Mouse (Mus musculus): ENCODE results near the gene Eps8l2. TPM values are rescaled to one million over a fixed set of nuclear protein-coding genes. Genes with fewer than 3 reads are reported as not detected.
"Not testable (repeated sequence)": the region's sequence is repeated elsewhere in the genome, so short reads cannot be mapped to it uniquely, and the experiment has no call there.

Eps8l2 gene
- polyA plus RNA-seq, 1 experiment: 2.9 TPM

DNA sequence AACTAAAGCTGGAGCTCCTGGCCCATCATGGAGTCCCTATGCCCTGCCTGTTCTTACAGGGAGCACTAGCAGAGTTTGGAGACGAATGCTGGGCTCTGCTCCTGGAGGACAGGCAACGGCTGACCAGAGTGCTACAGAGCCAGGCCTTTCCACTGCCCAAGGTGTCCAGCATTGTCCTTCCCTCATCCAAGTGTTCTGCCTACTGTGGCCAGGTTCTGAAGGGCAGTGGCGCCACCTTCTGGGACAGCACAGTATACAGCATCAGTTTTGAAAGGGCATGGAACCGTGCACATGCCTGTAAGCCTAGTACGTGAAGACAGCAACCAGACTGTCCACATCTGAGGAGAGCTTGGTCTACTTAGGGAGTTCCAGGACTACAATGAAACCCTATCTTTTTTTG is 64.6 kb downstream of the Eps8l2 start:
- Histone ChIP-seq H3K4me3 (ENCODE audit: insufficient read depth, low read depth, low read length) (no peak overlapping the region), H3K4me1 (ENCODE audit: control insufficient read depth, insufficient read depth, insufficient read length, low read length) (no peaks in the 10 kb centered on the region), H3K27ac (replicated peaks; ENCODE audit: low read depth, low read length) (no peak overlapping the region)

DNA sequence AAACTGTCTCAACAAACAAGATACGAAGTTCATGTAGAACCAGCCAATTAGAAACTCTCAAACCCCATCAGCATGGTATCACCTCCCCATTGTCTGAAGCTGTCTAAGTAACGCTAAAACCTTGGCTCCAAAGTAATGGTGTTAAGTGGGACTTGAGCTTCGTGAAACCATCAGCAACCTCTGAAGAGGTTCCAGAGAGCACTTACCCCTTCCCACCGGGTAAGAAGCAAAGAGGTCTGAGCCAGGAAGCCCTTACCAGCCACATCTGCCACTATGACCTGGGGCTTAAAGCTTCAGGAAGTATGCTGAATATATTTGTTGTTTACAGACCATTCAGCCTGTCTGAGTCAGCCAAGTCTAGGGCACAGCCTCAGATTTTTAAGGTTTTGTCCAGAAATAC is 66.8 kb downstream of the Eps8l2 start:
- Histone ChIP-seq H3K27ac (replicated peaks; ENCODE audit: low read depth, low read length) (no peak overlapping the region), H3K4me3 (ENCODE audit: insufficient read depth, low read depth, low read length) (no peak overlapping the region), H3K4me1 (ENCODE audit: control insufficient read depth, insufficient read depth, insufficient read length, low read length) (no peaks in the 10 kb centered on the region)

DNA sequence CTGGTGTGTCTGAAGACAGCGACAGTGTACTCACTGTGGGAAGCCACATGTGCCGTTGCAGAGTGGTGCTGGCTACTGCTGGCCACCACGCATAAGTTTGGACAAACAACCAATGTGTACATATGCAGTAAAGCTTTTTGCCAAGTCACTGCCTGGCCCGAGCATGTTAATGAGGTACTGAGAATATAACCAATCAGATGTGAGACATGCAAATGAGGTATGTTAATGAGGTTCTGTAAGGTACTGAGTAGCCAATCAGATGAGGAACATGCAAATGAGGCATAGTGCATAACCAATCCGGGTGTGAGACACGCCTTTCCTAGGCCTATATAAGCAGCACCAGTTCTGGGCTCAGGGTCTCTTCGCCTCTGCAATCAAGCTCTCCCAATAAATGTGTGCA is 69.0 kb downstream of the Eps8l2 start:
- H3K4me1 ChIP-seq (ENCODE audit: control insufficient read depth, insufficient read depth, insufficient read length, low read length); H3K4me3 ChIP-seq (ENCODE audit: insufficient read depth, low read depth, low read length); H3K27ac ChIP-seq (replicated peaks; ENCODE audit: low read depth, low read length): not testable (repeated sequence)

GRCm38 (mm10) chr7:141408833-141409232 is 70.2 kb downstream of the Eps8l2 start:
- Histone ChIP-seq H3K27ac (replicated peaks; ENCODE audit: low read depth, low read length) (no peak overlapping the region), H3K4me1 (ENCODE audit: control insufficient read depth, insufficient read depth, insufficient read length, low read length) (no peaks in the 10 kb centered on the region), H3K4me3 (ENCODE audit: insufficient read depth, low read depth, low read length) (no peak overlapping the region)

DNA sequence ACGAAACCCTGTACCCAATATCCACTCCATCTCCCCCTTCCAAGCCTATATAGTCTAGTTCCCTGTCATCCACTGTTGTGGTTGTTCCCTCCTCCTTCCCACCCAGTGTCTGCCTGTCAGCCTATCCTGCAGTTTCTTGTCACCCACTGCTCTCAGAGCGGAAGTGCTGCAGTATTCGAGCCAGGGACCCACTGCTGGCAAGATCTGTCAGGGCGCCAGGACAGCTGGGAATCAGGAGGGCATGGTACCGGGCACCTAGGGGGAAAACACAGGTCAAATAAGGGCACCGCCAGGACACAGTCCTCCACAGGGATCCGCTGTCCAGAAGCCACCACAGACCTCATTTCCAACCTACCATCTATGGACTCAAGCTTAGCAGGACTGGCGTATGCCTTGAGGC is 72.0 kb downstream of the Eps8l2 start:
- H3K4me3 ChIP-seq (ENCODE audit: insufficient read depth, low read depth, low read length): no peak overlapping the region

GRCm38 (mm10) chr7:141411667-141412066 is 73.0 kb downstream of the Eps8l2 start:
- Histone ChIP-seq H3K27ac (replicated peaks; ENCODE audit: low read depth, low read length) (no peak overlapping the region), H3K4me3 (ENCODE audit: insufficient read depth, low read depth, low read length) (no peak overlapping the region), H3K4me1 (ENCODE audit: control insufficient read depth, insufficient read depth, insufficient read length, low read length) (no peaks in the 10 kb centered on the region)

More for the DNA sequence above, 72.0 kb downstream of the Eps8l2 start:
- Histone ChIP-seq H3K4me1 (ENCODE audit: control insufficient read depth, insufficient read depth, insufficient read length, low read length) (no peaks in the 10 kb centered on the region), H3K27ac (replicated peaks; ENCODE audit: low read depth, low read length) (no peak overlapping the region)

Other genes with a start within 250 kb of the Eps8l2 start
- gene Sigirr, start 238.3 kb upstream of the Eps8l2 start, polyA plus RNA-seq (2012; ENCODE audit: insufficient read depth, insufficient read length, missing spikeins): 1.1 and 2.9 TPM in 2 replicates
- gene Ano9, start 221.1 kb upstream of the Eps8l2 start, polyA plus RNA-seq (2012; ENCODE audit: insufficient read depth, insufficient read length, missing spikeins): not detected in 2 replicates
- 27.0 and 49.5 TPM in 2 replicates for gene Ptdss2, start 216.5 kb upstream of the Eps8l2 start, polyA plus RNA-seq (2012; ENCODE audit: insufficient read depth, insufficient read length, missing spikeins)
- gene Rnh1, start 166.0 kb upstream of the Eps8l2 start, polyA plus RNA-seq (2012; ENCODE audit: insufficient read depth, insufficient read length, missing spikeins): 49.5 and 67.9 TPM in 2 replicates
- 72.6 and 86.6 TPM in 2 replicates for gene Hras, start 144.9 kb upstream of the Eps8l2 start, polyA plus RNA-seq (2012; ENCODE audit: insufficient read depth, insufficient read length, missing spikeins)
- 3.4 and 5.8 TPM in 2 replicates for gene Lrrc56, start 144.7 kb upstream of the Eps8l2 start, polyA plus RNA-seq (2012; ENCODE audit: insufficient read depth, insufficient read length, missing spikeins)
- not detected in 2 replicates for gene Lmntd2, start 124.8 kb upstream of the Eps8l2 start, polyA plus RNA-seq (2012; ENCODE audit: insufficient read depth, insufficient read length, missing spikeins)
- gene Rassf7, start 123.0 kb upstream of the Eps8l2 start, polyA plus RNA-seq (2012; ENCODE audit: insufficient read depth, insufficient read length, missing spikeins): 1.4 and 1.5 TPM in 2 replicates
- gene Phrf1, start 110.1 kb upstream of the Eps8l2 start, polyA plus RNA-seq (2012; ENCODE audit: insufficient read depth, insufficient read length, missing spikeins): 17.0 and 22.5 TPM in 2 replicates
- gene Irf7, start 72.4 kb upstream of the Eps8l2 start, polyA plus RNA-seq (2012; ENCODE audit: insufficient read depth, insufficient read length, missing spikeins): 3.3 and 5.5 TPM in 2 replicates
- gene Cdhr5, start 62.1 kb upstream of the Eps8l2 start, polyA plus RNA-seq (2012; ENCODE audit: insufficient read depth, insufficient read length, missing spikeins): not detected in 2 replicates
- not detected in 2 replicates for gene Sct, start 59.7 kb upstream of the Eps8l2 start, polyA plus RNA-seq (2012; ENCODE audit: insufficient read depth, insufficient read length, missing spikeins)
- not detected in 2 replicates for gene Drd4, start 46.9 kb upstream of the Eps8l2 start, polyA plus RNA-seq (2012; ENCODE audit: insufficient read depth, insufficient read length, missing spikeins)
- 5.9 and 15.8 TPM in 2 replicates for gene Deaf1, start 11.2 kb upstream of the Eps8l2 start, polyA plus RNA-seq (2012; ENCODE audit: insufficient read depth, insufficient read length, missing spikeins)
- 35.2 and 44.8 TPM in 2 replicates for gene Tmem80, start 11.1 kb upstream of the Eps8l2 start, polyA plus RNA-seq (2012; ENCODE audit: insufficient read depth, insufficient read length, missing spikeins)
- 1,487 and 1,572 TPM in 2 replicates for gene Taldo1, start 53.3 kb downstream of the Eps8l2 start, polyA plus RNA-seq (2012; ENCODE audit: insufficient read depth, insufficient read length, missing spikeins)
- gene Gatd1, start 75.3 kb downstream of the Eps8l2 start, polyA plus RNA-seq (2012; ENCODE audit: insufficient read depth, insufficient read length, missing spikeins): 19.9 and 23.3 TPM in 2 replicates
- 2.6 and 6.4 TPM in 2 replicates for gene Cend1, start 90.6 kb downstream of the Eps8l2 start, polyA plus RNA-seq (2012; ENCODE audit: insufficient read depth, insufficient read length, missing spikeins)
- 79.8 and 96.8 TPM in 2 replicates for gene Slc25a22, start 99.0 kb downstream of the Eps8l2 start, polyA plus RNA-seq (2012; ENCODE audit: insufficient read depth, insufficient read length, missing spikeins)
- gene Pidd1, start 105.1 kb downstream of the Eps8l2 start, polyA plus RNA-seq (2012; ENCODE audit: insufficient read depth, insufficient read length, missing spikeins): 0.58 and 0.75 TPM in 2 replicates
- gene Rplp2, start 108.5 kb downstream of the Eps8l2 start, polyA plus RNA-seq (2012; ENCODE audit: insufficient read depth, insufficient read length, missing spikeins): 1,680 and 2,099 TPM in 2 replicates
- gene Pnpla2, start 116.3 kb downstream of the Eps8l2 start, polyA plus RNA-seq (2012; ENCODE audit: insufficient read depth, insufficient read length, missing spikeins): 2,152 and 2,404 TPM in 2 replicates
- gene Cracr2b, start 122.2 kb downstream of the Eps8l2 start, polyA plus RNA-seq (2012; ENCODE audit: insufficient read depth, insufficient read length, missing spikeins): 9.8 and 11.8 TPM in 2 replicates
- gene Cd151, start 128.5 kb downstream of the Eps8l2 start, polyA plus RNA-seq (2012; ENCODE audit: insufficient read depth, insufficient read length, missing spikeins): 223 and 257 TPM in 2 replicates
- 28.8 and 36.4 TPM in 2 replicates for gene Polr2l, start 136.3 kb downstream of the Eps8l2 start, polyA plus RNA-seq (2012; ENCODE audit: insufficient read depth, insufficient read length, missing spikeins)
- 39.6 and 74.6 TPM in 2 replicates for gene Tspan4, start 136.4 kb downstream of the Eps8l2 start, polyA plus RNA-seq (2012; ENCODE audit: insufficient read depth, insufficient read length, missing spikeins)
- 13.4 and 19.8 TPM in 2 replicates for gene Chid1, start 201.0 kb downstream of the Eps8l2 start, polyA plus RNA-seq (2012; ENCODE audit: insufficient read depth, insufficient read length, missing spikeins)
- gene Ap2a2, start 223.3 kb downstream of the Eps8l2 start, polyA plus RNA-seq (2012; ENCODE audit: insufficient read depth, insufficient read length, missing spikeins): 40.3 and 42.7 TPM in 2 replicates

Data from brown adipose tissue, adult 24 weeks (tissue).